Mouse (Mus musculus) urinary bladder, postnatal 4 days (tissue): ENCODE data around the gene Ackr1.
"Not testable (repeated sequence)": the region's sequence is repeated elsewhere in the genome, so short reads cannot be mapped to it uniquely, and the experiment has no call there.

Source experiments
- DNase-seq, 2 experiments: peaks; one replicate each; pipeline ENCODE4 v3.0.0; 2021 to 2022; ENCODE audit warnings: low spot score in 2 of 2

Gene Ackr1

DNA sequence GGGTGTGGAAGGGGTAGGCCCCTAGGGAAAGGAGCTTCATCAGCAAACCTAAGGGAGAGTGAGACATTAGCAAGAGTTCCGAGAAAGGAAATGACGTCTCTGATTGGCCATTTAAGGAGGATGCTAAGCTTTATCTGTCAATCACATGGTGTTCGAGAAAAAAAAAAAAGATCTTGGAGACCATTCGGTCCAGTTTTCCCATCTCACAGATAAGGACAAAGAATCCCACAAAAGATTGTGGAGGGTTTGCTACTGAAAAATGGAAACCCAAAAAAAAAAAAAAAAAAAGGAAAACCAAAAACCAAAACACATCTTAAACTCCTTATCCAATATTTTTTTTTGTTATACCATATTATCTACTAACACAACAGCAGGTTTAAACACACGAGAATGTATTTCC is 15.6 kb upstream of the Ackr1 start:
- no peak for DNase-seq

DNA sequence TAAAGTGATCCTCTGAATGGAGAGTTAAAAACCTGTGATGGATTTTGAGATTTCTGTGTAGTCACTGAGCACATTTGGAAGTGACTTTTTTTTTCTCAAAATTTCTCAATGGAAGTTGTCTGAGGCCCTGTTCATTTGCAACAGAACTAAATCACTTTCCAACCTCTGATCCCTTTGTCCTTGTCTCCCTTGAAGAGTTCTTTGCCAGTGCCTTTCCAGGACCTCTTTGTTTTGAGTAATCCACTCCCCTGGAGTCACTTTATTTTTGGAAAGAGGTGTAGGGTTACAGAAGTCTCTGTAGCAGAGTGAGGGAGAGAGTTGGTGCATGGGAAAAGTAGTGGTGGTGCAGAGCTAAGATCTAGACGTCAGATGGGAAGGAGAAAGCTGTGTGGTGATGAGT is 15.0 kb upstream of the Ackr1 start:
- no peak for DNase-seq

DNA sequence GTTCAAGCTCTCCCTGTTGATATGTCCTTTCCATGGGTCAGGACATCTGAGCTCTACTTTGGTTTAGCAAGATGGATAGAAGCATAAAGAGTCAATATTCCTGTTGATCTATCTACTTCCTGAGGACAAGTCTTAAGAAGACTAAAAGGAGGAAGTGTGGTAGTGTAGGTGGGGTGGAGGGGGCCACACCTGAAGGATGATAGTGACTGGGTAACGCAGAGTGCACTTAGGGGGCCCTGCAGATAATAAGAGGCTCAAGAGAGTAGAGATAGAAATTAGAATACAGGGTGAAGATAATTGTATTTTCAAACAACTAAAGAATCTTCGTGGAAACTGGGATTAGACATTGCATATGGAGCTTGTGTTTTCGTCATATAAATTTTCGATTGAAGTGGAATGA is 11.6 kb upstream of the Ackr1 start:
- DNase-seq, result no peak

DNA sequence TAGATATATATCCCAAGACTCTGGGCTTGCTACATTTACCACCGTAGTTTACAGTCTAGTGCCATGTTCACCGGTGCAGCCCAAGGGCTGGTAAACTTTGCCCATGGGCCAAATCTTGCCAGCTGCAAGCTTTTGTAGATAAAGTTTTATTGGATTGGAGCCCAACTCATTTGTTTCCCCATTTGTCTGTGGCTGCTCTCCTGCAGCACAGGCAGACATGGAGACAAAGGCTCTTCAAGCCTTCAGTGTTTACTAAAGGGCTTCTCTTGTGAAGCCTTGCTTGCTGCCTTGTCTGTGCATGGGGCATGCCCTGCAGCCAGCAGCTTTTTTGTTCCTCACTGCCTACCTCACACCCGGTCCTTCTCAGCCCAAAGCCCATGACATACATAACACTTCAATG is 10.4 kb upstream of the Ackr1 start:
- no peak for DNase-seq

DNA sequence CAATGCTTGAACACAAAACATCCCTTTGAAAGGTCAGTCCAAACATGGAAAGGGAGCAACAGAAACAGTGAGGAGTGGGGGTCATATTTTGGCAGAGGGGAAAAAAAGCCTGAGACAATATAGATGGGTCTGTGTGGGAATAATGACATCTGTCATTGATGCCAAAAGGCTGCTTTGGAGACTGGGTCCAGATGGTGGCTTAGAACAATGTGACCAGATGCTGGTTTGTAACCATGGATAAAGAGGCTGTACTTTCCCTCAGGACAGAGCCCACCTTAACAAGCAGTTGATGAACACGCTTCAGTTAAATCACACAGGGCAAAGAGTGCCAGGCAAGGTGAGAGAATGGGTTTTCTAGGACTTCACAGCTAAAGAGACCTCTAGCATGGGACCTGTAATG is 8.9 kb upstream of the Ackr1 start:
- DNase-seq, result no peak

DNA sequence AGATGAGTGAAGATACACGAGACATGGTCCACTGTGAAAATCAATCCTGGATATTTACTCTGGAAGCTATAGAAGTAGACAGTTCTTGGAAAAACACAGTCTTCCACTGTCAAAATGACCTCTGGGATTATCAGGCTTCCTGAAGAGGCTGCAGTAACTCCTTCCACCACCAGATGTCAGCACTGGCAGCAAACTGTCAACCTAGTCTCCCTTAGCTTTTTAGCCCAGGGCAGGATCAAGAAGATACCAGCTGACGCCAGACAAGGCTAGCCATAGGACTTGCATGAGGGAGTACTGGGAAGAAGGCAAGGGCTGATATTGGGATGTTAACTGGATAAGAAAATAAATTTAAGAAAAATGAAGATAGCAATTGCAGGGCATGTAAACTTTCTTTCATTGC is 6.0 kb upstream of the Ackr1 start:
- no peak for DNase-seq

DNA sequence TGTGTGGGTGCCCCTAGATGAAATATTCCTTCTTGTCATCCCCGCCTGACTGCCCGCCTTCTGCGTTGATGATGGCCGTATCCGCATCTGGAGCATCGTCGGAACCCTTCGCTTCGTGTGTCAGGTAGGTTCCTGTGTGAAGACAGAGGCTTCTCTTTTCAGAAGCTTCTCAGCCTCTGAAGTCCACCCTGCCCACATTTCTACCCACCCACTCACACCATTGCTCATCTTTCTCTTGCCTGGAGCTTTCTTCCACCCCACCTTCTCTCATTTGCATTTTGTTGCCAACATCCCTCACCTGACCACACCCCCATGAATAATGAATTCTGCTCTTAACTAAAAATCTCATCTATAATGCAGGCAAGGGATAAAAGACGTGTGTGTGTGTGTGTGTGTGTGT is 3.5 kb upstream of the Ackr1 start:
- no peak for DNase-seq

DNA sequence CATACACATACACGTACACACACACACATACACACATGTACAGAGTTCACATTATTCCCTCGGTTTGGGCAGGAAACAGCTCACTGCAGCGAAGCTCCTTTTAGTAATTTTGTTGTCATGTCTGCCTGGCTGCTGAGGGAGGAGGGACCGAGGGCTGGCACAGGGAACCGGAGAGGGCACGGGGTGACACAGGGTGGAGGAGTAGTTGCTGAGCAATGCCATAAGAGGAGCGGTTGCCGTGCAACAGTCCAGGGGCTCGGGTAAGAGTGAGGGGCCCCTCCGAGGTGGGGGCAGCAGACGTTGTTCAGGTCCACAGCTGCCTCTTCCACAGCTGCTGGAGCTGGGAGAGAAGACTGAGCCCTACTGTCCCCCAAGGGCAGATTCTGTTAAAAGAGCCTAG is 2.4 kb upstream of the Ackr1 start:
- no peak for DNase-seq

DNA sequence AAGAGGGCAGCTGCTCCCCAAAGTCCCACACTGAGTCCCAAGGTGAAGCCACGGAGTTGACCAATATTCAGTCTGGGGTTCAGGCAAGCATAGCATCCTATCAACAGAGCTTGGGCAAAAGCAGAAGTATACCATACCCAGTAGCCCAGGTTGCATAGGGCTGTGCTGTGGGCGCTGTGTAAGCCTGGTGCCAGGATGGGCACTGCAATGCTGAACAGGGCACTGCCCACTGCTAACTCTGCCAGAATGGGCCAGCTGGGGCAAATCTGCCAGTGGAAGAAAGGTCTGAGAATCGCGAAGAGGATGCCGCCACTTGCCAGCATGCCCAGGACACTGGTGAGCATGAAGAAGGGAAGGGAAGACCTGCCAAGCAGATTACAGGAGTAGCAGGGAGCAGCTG is 1.1 kb downstream of the Ackr1 start:
- no peak for DNase-seq

DNA sequence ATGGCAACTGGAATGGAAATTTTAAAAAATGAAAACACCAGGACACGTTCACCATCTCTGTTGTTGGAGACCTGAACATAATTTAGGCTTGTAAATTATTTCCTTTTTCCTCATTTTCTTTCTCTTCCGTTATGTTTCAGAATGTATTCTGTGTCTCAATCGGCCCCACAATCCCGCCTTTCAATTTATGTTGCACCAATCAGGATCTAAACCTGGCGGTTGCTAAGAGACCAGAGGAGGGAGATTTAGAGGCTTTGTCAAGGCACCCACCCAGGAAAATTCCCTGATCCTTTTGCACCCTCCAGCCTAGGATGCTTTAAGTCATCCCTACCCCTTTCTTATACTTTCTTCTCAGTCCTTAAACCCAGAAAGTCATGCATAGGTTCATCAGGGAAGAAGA is 3.8 kb downstream of the Ackr1 start:
- no peak for DNase-seq

DNA sequence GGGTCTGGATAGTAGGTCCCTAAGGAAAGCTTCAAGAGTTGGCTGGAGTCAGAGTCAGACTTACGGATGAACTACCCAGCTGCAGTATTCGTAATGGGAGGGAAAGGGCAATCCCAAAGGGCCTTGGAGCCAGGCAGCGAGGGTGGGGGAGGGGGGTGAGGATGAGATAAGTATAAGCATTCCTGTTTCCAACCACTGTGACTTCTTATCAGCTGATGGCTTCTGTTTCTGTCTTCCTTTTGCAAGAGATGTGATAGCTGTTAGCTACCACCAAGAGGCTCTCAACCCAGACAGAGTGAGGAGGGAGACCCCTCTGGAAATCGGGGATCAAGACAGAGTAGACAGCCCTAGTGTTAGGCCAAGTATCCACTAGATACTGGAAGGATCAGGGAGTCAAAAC is 4.4 kb downstream of the Ackr1 start:
- no peak for DNase-seq

DNA sequence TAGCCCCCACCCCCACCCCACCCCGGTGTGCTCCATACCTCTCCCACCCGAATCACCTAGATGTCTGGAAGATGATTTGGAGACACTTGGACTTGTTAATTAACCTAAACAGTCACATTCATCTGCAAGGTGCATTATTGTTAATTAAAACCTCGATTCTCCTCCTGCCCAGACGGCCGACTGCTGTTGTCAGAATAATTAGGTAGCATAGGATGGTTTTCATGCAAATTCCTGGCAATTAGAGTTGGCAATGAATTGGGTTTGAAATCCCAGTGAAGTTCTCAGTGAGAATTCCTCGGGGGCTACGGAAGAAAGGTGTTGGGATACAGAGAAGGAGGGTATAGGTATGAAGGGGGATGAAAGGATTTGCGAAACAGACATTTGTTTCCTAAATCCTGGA is 5.1 kb downstream of the Ackr1 start:
- DNase-seq, result no peak

DNA sequence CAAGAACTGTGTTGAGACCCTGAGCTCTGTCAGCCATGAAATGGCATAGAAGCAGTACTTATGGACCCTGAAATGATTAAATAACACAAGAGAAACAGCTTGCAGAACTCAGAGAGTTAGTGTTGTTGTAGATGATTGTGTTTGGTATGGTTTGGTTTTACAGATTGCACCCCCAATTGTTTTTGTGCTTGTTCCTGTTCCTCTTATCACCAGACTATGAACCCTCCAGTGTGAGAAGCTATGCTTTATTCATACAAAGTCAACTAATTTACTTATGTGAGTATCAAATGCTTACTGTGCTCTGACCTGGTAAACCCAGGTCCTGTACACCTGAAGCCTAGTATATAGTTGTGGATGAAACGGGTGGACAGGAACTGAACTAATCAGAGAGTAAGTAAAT is 7.0 kb downstream of the Ackr1 start:
- no peak for DNase-seq

DNA sequence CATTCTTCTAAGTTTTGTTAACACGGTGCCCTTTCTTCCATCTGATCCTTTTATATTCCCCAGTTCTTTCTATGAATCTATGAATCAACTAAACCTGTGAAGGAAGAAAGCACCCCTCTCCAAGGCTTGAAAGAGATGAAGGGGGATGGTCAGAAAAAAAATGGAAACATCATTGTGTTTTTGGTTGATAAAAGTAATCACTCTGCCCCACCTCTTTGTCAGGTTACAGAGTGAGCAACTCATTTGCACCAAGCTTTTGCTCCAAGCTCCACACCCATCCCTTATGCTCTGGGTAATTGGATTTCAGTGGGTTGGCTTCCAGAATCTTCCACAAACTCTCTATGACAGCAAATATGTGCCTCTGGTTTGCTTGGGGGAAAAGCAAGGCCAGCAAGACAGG is 8.2 kb downstream of the Ackr1 start:
- DNase-seq, result no peak

DNA sequence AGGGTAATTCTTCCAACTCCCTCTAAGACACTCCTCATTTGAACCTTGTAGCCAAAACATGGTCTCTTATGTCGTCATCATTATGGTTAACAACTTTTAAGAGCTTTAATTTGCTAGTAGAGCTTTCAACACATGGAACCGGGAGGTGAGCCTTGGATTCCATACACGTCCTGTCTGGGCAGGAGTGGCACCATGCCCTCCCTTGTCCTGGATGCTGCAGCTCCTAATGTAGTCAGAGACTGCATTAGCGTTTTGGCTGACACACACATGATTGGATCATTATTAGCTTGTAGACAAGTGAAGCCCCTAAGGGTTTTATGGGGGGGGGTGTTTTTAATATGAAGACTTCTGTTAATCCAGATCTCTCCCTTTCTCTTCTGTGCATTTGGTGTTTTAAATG is 8.6 kb downstream of the Ackr1 start:
- DNase-seq, result no peak

DNA sequence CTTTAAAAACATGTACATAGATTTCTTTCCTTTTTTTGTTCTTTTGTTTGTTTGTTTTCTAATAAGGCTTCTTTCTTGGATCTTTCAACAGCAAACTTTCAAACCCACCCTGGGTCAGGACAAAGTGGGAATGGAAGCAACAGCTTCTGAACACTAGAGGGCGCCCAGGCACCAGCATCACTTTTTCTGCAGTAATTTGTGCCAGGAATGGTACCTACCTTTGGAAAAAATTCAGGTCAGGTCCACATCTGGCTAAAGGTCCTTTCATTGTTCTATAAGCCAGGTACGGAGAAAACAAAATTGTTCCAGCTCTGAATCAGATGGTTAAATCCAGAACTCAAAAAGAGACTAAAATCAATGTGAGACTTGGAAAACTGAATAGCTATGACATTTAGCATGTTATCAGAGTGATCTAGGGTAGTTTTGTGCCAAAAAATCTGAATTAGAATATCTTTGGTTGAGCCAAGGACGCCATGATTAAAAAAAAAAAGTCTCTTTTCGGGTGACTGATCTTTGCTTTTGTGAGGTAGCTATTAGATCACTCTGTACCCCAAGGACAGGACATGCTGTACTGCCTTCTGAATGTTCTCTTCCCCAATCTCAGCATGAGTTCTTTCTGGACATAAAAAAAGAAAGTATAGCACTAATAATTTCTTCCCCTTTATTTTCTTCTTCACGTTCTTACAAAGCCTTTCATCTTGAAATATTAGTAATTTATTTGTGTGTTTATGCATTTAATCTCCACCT is 9.5 kb downstream of the Ackr1 start:
- no peak for DNase-seq

DNA sequence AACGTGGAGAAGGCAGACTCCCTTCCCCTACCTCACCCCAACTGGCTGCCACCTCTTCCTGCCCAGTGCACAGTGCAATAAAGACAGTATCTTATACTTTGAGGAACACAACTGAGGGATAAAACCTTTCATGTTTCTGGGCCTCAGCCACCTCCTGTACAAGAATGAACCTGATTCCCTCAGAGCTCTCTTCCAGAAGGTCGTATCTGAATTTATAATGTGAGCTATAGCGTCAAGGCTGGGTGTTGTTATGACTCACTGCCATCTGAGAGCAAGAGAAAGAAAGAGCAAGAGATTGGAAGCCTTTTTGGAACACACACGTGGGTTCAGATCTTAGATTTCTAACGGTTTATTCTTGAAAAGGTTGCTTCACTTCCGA is 11.3 kb downstream of the Ackr1 start:
- DNase-seq, result no peak

DNA sequence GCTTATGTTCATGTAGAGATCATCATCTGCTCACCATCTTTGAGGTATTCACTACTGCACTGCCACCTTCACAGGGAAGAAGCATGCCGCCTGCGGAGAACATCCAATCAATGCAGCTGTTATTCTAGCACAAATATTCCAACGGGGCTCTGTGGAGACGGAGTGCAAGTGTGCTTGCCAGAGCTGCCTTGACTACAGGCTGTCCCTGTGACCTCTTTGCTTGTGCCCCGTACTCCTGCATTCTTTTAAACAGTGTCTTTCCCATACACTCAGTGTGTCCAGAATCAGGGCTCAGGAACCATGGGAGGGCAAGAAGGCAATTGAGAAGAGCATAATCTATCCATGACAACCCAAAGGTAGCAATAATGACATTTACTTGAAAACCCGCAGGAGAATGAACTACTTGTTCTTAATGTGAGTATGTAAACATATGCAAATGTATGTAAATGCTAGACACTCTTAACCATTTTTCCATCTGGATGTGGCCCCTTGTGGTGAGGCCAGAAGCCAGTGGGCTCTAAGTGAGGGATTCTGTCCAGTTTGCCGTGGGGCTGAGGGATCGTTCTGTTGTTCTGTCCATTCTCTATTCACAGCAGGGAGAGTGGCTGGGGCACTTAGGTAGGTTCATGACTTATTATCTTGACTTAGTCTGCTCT is 11.8 kb downstream of the Ackr1 start:
- DNase-seq, result no peak

DNA sequence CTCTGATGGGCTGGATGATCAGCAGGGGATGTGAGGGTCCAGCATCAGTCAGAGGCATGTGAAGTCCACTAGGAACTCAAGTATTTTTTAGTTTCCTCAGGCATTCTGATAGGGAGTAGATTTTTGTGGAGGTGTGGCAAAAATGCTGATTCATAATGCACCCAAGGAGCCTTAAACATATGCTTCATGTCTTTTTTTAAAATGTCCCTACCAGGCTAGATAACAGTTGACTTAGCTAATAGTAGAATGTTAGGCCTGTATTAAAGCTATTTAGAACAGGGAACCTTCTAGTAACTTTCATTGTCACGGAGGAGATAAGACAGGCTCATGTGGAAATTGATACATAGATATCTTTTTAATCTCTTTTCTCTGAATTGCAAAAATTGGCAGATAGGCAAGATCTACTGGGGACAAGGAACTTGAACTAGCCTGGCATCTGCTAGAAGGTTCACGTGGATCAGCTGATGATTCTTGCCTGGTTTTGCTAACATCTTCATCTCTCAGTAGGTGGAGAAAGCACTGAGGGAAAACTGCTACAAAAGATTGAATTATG is 15.5 kb downstream of the Ackr1 start:
- DNase-seq, result no peak

DNA sequence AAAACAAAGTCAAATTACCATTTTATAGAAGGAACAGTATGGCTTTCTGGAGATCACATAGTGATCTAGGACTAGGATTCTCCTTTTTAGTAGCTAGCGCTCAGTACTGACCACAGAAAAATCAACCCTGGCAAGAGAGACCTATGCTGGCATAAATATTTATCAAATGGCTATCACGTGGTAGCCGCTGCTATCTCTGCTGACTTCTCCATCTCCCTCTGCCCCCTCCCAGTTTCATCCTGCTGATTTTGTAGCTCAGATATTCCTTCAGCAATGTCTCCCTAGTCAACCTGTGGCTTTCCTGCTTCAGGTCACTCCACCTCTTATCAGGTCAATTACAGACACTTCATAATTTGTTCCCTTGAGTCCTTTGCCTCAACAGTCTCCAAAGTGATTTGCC is 17.8 kb downstream of the Ackr1 start:
- DNase-seq, result no peak

DNA sequence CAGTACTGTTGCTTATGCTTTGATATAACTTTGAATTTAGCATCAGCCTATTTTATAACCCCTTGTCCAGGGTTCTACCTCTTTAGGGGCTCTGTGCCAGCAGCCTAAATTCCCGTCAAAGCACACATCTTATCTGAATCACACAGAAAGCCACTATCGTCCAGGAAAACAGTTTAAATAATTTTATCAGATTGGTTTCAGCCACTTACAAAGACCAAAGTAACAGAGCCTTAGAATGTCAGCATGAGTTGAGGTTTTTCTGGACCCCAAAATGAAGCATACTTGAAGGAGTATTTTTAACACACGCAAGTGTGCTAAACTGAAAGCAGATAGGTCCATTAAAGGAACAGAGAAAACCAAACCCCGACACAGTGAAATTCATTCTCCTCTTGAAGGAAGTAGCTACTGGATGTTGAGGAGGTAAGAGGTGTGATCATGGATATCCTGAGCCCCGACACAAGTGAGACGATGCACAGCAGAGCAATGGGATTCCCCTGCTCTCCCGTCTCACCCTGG is 20.0 kb downstream of the Ackr1 start:
- not testable (repeated sequence) for DNase-seq

DNA sequence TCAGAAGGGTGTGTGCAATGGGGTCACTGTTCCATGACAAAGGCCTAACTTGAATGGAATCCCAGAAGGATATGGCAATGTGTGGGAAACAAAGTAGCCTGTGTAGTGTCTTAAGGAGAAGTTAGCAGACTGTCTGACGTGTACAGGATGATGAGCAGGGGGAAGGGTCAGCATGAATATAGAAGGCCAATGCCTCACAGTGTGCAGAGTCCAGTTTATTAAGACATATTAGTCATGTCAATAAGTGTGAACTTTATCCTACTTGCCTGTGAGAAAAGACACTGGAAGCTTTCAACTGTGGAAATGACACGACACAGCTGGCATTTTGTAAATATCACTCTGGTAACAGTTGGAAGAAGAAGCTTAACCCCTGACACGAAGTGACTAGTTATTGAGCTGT is 30.8 kb downstream of the Ackr1 start:
- DNase-seq, result not testable (repeated sequence)
